Mouse (Mus musculus): ENCODE measurements around the gene Cyp4a29. TPM values are rescaled to one million over a fixed set of nuclear protein-coding genes. Genes with fewer than 3 reads are reported as not detected.
"Not testable (repeated sequence)": the region's sequence is repeated elsewhere in the genome, so short reads cannot be mapped to it uniquely, and the experiment has no call there.

Gene Cyp4a29
- polyA plus RNA-seq, 1 experiment from 2014 or later, result not detected

DNA sequence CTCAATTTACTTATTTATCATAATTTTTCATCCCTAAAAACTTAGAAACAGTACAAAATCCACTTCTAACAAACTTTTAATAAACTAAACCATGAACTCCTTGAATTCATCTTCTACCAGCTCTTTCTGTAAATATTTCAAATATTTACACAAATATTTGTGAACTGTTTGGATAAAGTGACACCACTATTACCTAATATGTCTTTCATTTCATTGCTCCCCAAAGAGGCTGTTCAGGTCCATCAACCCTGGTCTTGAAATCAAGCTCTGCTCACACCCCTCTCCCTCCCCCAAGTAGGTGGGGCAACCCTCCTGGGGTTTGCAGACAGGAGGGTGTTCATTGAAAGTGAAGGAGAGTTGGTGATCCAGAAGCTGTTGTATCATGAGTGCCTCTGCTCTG lies 56.9 kb downstream of the Cyp4a29 start, which contains the start of gene Cyp4a12a:
Gene Cyp4a12a (plus strand): TSS at position 301 of the 400 bp plus-strand sequence.
- H3K9me3 ChIP-seq (ENCODE audit: control insufficient read depth, low read length); H3K4me1 ChIP-seq (ENCODE audit: control insufficient read depth, insufficient read depth, low read length); DNase-seq; ATAC-seq (ENCODE audit: low FRiP score, low TSS enrichment); H3K4me3 ChIP-seq (replicated peaks; ENCODE audit: low read depth, low read length); H3K4me2 ChIP-seq (ENCODE audit: low read length); H3K36me3 ChIP-seq (ENCODE audit: control insufficient read depth, insufficient read depth, low read length); H3K27ac ChIP-seq (replicated peaks; ENCODE audit: low read depth, low read length); H3K9ac ChIP-seq (replicated peaks; ENCODE audit: low read length); H3K27me3 ChIP-seq (ENCODE audit: control insufficient read depth, insufficient read depth, low read length): not testable (repeated sequence)

Other genes with a start within 250 kb of the Cyp4a29 start
- 1.7 and 4.8 TPM in 2 replicates for gene Stil, start 241.9 kb upstream of the Cyp4a29 start, polyA plus RNA-seq (2014; fragmentation: Nextera tagmentation; extraction: Ambion mirVana)
- gene Tal1, start 185.7 kb upstream of the Cyp4a29 start, polyA plus RNA-seq (2014; fragmentation: Nextera tagmentation; extraction: Ambion mirVana), result 23.1 and 23.8 TPM in 2 replicates
- 2.0 and 4.5 TPM in 2 replicates for gene Pdzk1ip1, start 153.4 kb upstream of the Cyp4a29 start, polyA plus RNA-seq (2014; fragmentation: Nextera tagmentation; extraction: Ambion mirVana)
- 7.0 and 10.8 TPM in 2 replicates for gene Cyp4x1, start 107.8 kb upstream of the Cyp4a29 start, polyA plus RNA-seq (2014; fragmentation: Nextera tagmentation; extraction: Ambion mirVana)
- gene Cyp4a12a, start 57.0 kb downstream of the Cyp4a29 start, polyA plus RNA-seq (2014; fragmentation: Nextera tagmentation; extraction: Ambion mirVana), result not detected in 2 replicates
- gene Cyp4a12b, start 169.5 kb downstream of the Cyp4a29 start, polyA plus RNA-seq (2014; fragmentation: Nextera tagmentation; extraction: Ambion mirVana), result not detected in 2 replicates
- not detected in 2 replicates for gene Cyp4a30b, start 210.5 kb downstream of the Cyp4a29 start, polyA plus RNA-seq (2014; fragmentation: Nextera tagmentation; extraction: Ambion mirVana)

Data from midbrain, embryonic 14.5 days (tissue).